Mouse (Mus musculus) bone marrow, adult 2 months (tissue): ENCODE measurements around the gene Rcbtb2.

Source experiments
- CTCF ChIP-seq: fragments of 200-500 bp; IDR thresholded peaks from 2 replicates; pipeline ENCODE4 v1.5.1; 2011; ENCODE audit warnings: low read length, control low read depth; ENCODE audit not compliant: control insufficient read depth, insufficient read depth
- POLR2A ChIP-seq: fragments of 200-500 bp; IDR thresholded peaks from 2 replicates; pipeline ENCODE4 v1.6.1; 2011; ENCODE audit warnings: low read depth, mild to moderate bottlenecking, control low read depth, low read length, borderline replicate concordance; ENCODE audit not compliant: control insufficient read depth

- TF ChIP-seq POLR2A = no peak
- no peak for TF ChIP-seq CTCF
These were observed 2.9 kb upstream of the Rcbtb2 start for GRCm38 (mm10) chr14:73119966-73120365.
